In the genomic region with DNA sequence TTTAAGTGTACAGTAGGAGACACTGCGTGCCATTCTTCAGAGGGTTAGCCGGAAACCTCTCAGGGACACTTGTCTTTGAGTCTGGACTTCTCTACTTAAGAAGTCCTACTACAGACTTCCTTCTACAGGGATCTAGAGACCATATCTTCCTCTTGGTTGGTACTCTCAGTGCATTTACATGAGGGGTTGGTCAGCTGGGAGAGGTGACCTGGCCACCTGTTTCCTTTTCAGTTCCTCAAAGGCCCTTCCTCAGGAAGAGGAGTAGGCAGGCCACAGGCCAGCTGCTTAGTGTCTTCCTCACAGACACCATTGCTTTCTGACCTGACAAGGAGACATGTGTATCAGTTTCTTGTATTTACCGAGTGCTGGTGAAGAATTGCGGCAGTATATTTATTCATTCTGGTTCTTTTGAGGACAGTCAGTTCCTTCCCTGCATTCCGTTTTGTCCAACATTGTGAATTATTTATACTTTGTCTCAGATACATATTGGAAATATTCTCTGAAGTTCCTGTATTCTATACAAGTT, we compare ENCODE assay signal across 9 mouse cellular contexts.
"Had no signal": no experiment of that assay in that cellular context is flagged by ENCODE, and none has a peak within 500 bp of the region (broad histone marks: within the 10 kb centered on the region; RNA-seq: fewer than 3 reads in every experiment).

No protein-coding gene starts in this region.

- ATAC-seq: intestine, embryonic 16.5 days; midbrain, embryonic 15.5 days had no signal

- H3K4me1 ChIP-seq: liver, embryonic 15.5 days; midbrain, embryonic 10.5 days; midbrain, embryonic 15.5 days; neural tube, embryonic 12.5 days had no signal

- H3K36me3 ChIP-seq: limb, embryonic 10.5 days; liver, embryonic 15.5 days had no signal

- H3K9ac ChIP-seq: liver, embryonic 15.5 days; midbrain, embryonic 15.5 days; neural tube, embryonic 12.5 days had no signal

- H3K4me3 ChIP-seq: left cerebral cortex, adult 2 months; limb, embryonic 10.5 days; liver, embryonic 15.5 days; midbrain, embryonic 10.5 days; midbrain, embryonic 15.5 days; neural tube, embryonic 12.5 days had no signal

- H3K27me3 ChIP-seq: liver, embryonic 15.5 days; midbrain, embryonic 15.5 days; neural tube, embryonic 12.5 days had no signal

- H3K9me3 ChIP-seq: limb, embryonic 10.5 days; liver, embryonic 15.5 days; midbrain, embryonic 10.5 days; midbrain, embryonic 15.5 days; neural tube, embryonic 12.5 days had no signal

- H3K27ac ChIP-seq: left cerebral cortex, adult 2 months; limb, embryonic 10.5 days; liver, embryonic 15.5 days; midbrain, embryonic 10.5 days; midbrain, embryonic 15.5 days; neural tube, embryonic 12.5 days; stomach, postnatal 0 days had no signal

- H3K4me2 ChIP-seq: liver, embryonic 11.5 days; liver, embryonic 15.5 days; midbrain, embryonic 15.5 days; neural tube, embryonic 12.5 days had no signal
